Mouse (Mus musculus) stomach, postnatal 0 days (tissue): Measurements from ENCODE around the gene Cacna1a. TPM values are rescaled to one million over a fixed set of nuclear protein-coding genes. Genes with fewer than 3 reads are reported as not detected.

Experiments
- ATAC-seq: fragments of 200-750 bp; cut with Nextera tagmentation; 2 replicates; pipeline ENCODE4 v1.8.0; 2017; ENCODE audit not compliant: low FRiP score, low TSS enrichment
- DNase-seq: peaks from one replicate; pipeline ENCODE4 v3.0.0-alpha.2; 2016; ENCODE audit warnings: low spot score
- H3K27ac ChIP-seq: fragments of 300-500 bp; sonication (generic); replicated peaks from 2 replicates; pipeline ENCODE4 v1.5.1; 2014; ENCODE audit warnings: mild to moderate bottlenecking, control low read depth
- H3K27me3 ChIP-seq: fragments of 300-500 bp; sonication (generic); 2 replicates; pipeline ENCODE4 v1.6.1; 2014; ENCODE audit warnings: low read length; ENCODE audit not compliant: control insufficient read depth, insufficient read depth
- H3K36me3 ChIP-seq: fragments of 300-500 bp; sonication (generic); 2 replicates; pipeline ENCODE4 v1.6.1; 2014; ENCODE audit warnings: low read length, mixed read lengths; ENCODE audit not compliant: control insufficient read depth, insufficient read depth
- H3K4me1 ChIP-seq: fragments of 300-500 bp; sonication (generic); replicated peaks from 2 replicates; pipeline ENCODE4 v1.6.1; 2014; ENCODE audit warnings: antibody characterized with exemption; ENCODE audit not compliant: control insufficient read depth, insufficient read depth
- H3K4me2 ChIP-seq: fragments of 300-500 bp; sonication (generic); replicated peaks from 2 replicates; pipeline ENCODE4 v1.6.1; 2014; ENCODE audit warnings: low read depth, mild to moderate bottlenecking, control low read depth, moderate library complexity
- H3K4me3 ChIP-seq: fragments of 300-500 bp; sonication (generic); 2 replicates; pipeline ENCODE4 v1.5.1; 2014; ENCODE audit warnings: low read depth, low read length, control low read depth
- H3K9ac ChIP-seq: fragments of 300-500 bp; sonication (generic); 2 replicates; pipeline ENCODE4 v1.6.1; 2014; ENCODE audit warnings: mild to moderate bottlenecking, low read length, control low read depth, mixed read lengths
- H3K9me3 ChIP-seq: fragments of 300-500 bp; sonication (generic); 2 replicates; pipeline ENCODE4 v1.6.1; 2016; ENCODE audit warnings: low read length; ENCODE audit not compliant: control insufficient read depth
- CTCF ChIP-seq: IDR thresholded peaks from 2 replicates; pipeline ENCODE4 v1.5.1; 2016; ENCODE audit warnings: antibody characterized with exemption, low read depth, mild to moderate bottlenecking, moderate library complexity
- EP300 ChIP-seq: optimal IDR thresholded peaks from 2 replicates; pipeline ENCODE3; 2016; ENCODE audit warnings: antibody characterized with exemption
- WGBS: fragments of 180-500 bp; shearing (Covaris S2); extraction: QIAGEN DNeasy Blood & Tissue Kit; methylation state at CpG from one replicate; pipeline ENCODE4 v1.1.7; 2014; 5-methylcytosine and 5-hydroxymethylcytosine counted together
- polyA plus RNA-seq: library from polyadenylated mRNA; unstranded; fragments of >200 nt; fragmentation: Nextera tagmentation; extraction: Ambion mirVana; gene quantifications from 2 replicates; pipeline ENCODE4 v1.2.1, GENCODE M21; 2015

Gene Cacna1a
- polyA plus RNA-seq, 1 experiment from 2014 or later: 2.9 TPM

DNA sequence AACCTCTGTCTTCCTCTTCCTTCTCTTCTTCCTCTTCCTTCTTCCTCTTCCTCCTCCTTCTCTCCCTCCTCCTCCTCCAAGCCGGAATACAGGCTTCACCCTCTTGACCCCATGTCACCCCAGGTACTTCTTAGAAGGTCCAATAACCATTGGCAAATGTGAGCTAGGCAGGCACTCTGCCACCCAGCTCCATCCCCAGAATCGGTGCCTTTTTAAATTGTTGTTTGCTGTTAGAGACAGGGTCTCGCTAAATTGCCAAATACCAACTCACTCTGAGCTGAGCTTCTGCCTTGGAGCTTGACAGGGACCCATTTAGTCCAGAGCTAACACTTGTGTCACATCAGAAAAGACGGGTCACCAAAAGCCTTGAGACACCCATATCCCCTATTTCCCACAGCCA, 164.2 kb downstream of the Cacna1a start:
- no peaks in the 10 kb centered on the region for H3K9me3 ChIP-seq
- no peaks in the 10 kb centered on the region for H3K4me1 ChIP-seq
- DNase-seq (no peak), ATAC-seq (no peak)
- H3K9ac ChIP-seq: no peak overlapping the region
- no peak overlapping the region for H3K27ac ChIP-seq
- no peak overlapping the region for H3K4me2 ChIP-seq
- 68% methylated on average over 4 of the region's 4 CpGs for WGBS
- no peak overlapping the region for H3K4me3 ChIP-seq
- H3K36me3 ChIP-seq: no peaks in the 10 kb centered on the region
- H3K27me3 ChIP-seq: no peaks in the 10 kb centered on the region
- TF ChIP-seq EP300 (no peak), CTCF (no peak)

- WGBS: 83% methylated on average over 8 of the region's 8 CpGs
- no peak overlapping the region for H3K4me3 ChIP-seq
- ATAC-seq (no peak), DNase-seq (no peak)
- no peak overlapping the region for H3K27ac ChIP-seq
- no peak overlapping the region for H3K9ac ChIP-seq
- no peaks in the 10 kb centered on the region for H3K27me3 ChIP-seq
- H3K36me3 ChIP-seq: no peaks in the 10 kb centered on the region
- H3K9me3 ChIP-seq: no peaks in the 10 kb centered on the region
- H3K4me2 ChIP-seq: no peak overlapping the region
- no peak for TF ChIP-seq EP300
- TF ChIP-seq CTCF: no peak
- no peaks in the 10 kb centered on the region for H3K4me1 ChIP-seq
Observed at GRCm38 (mm10) chr8:84553106-84553505, 164.9 kb downstream of the Cacna1a start.

- DNase-seq: no peak
- Histone ChIP-seq H3K4me2 (no peak overlapping the region), H3K4me3 (no peak overlapping the region), H3K4me1 (no peaks in the 10 kb centered on the region), H3K9ac (no peak overlapping the region), H3K27me3 (peaks cover 1% of the 10 kb centered on the region; the same call in 1 of the 2 replicates), H3K27ac (no peak overlapping the region), H3K36me3 (no peaks in the 10 kb centered on the region), H3K9me3 (no peaks in the 10 kb centered on the region)
- TF ChIP-seq EP300 (no peak), CTCF (no peak)
- ATAC-seq: no peak
- 76% methylated on average over 4 of the region's 4 CpGs for WGBS
Observed at GRCm38 (mm10) chr8:84553617-84554016, 165.4 kb downstream of the Cacna1a start.

GRCm38 (mm10) chr8:84554301-84555027, 166.2 kb downstream of the Cacna1a start:
- Histone ChIP-seq H3K4me3 (no peak overlapping the region), H3K27ac (no peak overlapping the region), H3K9me3 (no peaks in the 10 kb centered on the region), H3K4me1 (no peaks in the 10 kb centered on the region), H3K36me3 (no peaks in the 10 kb centered on the region), H3K9ac (no peak overlapping the region), H3K27me3 (peaks cover 10% of the 10 kb centered on the region; the same call in 1 of the 2 replicates), H3K4me2 (no peak overlapping the region)
- TF ChIP-seq CTCF (peak; percentile 88), EP300 (no peak)
- DNase-seq (peak; percentile 64), ATAC-seq (peak; percentile 45)
- 37% methylated on average over 14 of the region's 14 CpGs for WGBS

- H3K9ac ChIP-seq: no peak overlapping the region
- no peaks in the 10 kb centered on the region for H3K36me3 ChIP-seq
- ATAC-seq: no peak
- H3K9me3 ChIP-seq: no peaks in the 10 kb centered on the region
- WGBS: 67% methylated on average over 7 of the region's 7 CpGs
- no peak overlapping the region for H3K4me2 ChIP-seq
- H3K27ac ChIP-seq: no peak overlapping the region
- H3K27me3 ChIP-seq: peaks cover 13% of the 10 kb centered on the region; the same call in 1 of the 2 replicates
- TF ChIP-seq EP300 (no peak), CTCF (no peak)
- H3K4me3 ChIP-seq: no peak overlapping the region
- no peak for DNase-seq
- no peaks in the 10 kb centered on the region for H3K4me1 ChIP-seq
Observed at GRCm38 (mm10) chr8:84555269-84555668, 167.0 kb downstream of the Cacna1a start.

DNA sequence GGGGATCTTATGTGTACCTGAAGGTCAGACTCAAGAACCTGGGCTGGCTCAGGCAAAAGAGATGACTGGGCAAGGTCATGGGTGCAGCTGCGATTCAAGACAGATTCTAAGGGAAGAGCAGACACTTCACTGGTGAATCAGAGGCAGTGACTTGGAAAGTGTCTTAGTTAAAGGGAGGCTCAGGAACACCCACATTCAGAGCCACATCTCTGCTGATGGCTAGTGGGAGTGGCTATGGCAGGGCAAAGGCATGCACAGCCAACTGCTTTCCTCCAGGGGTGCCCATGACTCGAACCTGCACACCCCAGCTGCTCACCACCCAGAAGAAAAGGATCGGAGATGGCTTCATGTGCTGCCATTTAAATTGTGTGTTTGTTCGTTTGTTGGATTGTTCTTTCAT, 169.7 kb downstream of the Cacna1a start:
- Histone ChIP-seq H3K4me1 (no peaks in the 10 kb centered on the region), H3K4me2 (no peak overlapping the region), H3K27me3 (peaks cover 13% of the 10 kb centered on the region; the same call in 1 of the 2 replicates), H3K9me3 (no peaks in the 10 kb centered on the region), H3K4me3 (no peak overlapping the region), H3K36me3 (no peaks in the 10 kb centered on the region), H3K9ac (no peak overlapping the region), H3K27ac (no peak overlapping the region)
- no peak for ATAC-seq
- 70% methylated on average over 4 of the region's 4 CpGs for WGBS
- TF ChIP-seq EP300 (no peak), CTCF (no peak)
- DNase-seq: no peak
